Mouse (Mus musculus) retina, postnatal 7 days (tissue): ENCODE results near the gene Gdpd1.
"Not testable (repeated sequence)": the region's sequence is repeated elsewhere in the genome, so short reads cannot be mapped to it uniquely, and the experiment has no call there.

ENCODE experiments used
- DNase-seq: peaks from one replicate; pipeline ENCODE4 v3.0.0-alpha.2; 2012; ENCODE audit warnings: low read depth, low spot score

Gene Gdpd1

GRCm38 (mm10) chr11:87073866-87074440, at the start of gene Gdpd1:
Gdpd1 (minus strand) TSS chr11:87074062.
- DNase-seq, result peak; percentile 87

DNA sequence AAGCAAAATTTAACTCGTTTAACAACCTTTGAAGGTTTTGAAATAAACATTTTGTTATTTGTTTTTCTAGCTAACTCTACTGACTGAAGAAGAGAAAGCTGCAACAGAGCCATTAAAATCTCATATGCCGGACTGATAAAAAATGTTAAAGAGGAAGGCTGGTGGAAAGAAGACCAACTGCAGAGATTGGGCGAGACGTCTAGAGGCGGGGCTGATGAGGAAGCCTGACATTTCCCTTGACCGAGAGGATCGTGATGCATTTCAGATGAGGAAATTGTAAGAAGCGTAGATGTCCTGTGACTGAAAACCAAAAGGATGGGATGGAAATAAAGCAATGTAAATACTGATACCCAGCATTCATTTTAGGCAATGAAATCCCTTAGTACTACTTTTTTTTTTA, 48.0 kb upstream of the Gdpd1 start:
- no peak for DNase-seq

DNA sequence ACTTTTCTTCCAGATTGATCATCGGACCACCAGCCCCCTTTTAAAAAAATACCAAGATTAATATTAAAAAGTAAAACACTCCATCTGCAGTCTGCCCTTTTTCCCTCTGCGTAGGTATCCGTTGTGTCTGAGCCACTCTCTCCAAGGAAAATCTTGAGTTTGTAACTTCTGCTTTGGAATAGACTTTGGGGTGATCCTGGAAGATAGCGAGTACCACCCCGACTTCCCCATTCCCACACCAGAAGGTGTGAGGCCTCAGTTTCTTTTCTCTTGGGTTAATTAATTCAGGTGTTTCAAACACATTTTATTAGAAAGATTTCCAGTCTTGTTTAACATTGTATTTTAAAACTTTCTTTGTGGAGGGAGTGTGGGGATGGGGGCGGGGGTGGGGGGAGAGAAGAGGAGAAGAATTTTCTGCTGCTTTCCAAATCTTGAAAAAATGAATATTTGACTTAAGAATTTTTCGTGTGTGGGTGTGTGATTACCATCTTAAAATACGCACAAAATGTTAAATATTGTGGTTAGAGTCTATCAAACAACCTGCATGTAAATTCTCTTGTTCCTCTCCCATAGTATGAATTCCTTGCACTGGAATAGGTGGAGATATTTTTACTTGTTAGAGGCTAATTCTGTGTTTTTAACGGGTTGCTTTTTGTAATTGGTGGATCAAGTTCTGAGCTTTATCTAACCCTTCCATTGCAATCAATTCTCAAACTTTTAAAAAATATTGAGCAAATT, 36.5 kb upstream of the Gdpd1 start:
- no peak for DNase-seq

GRCm38 (mm10) chr11:87109519-87110171, 35.8 kb upstream of the Gdpd1 start:
- DNase-seq, result no peak

GRCm38 (mm10) chr11:87108755-87109518, 35.1 kb upstream of the Gdpd1 start, which contains the start of gene Ska2:
Ska2 (plus strand) TSS chr11:87109234.
- peak; percentile 99 for DNase-seq

DNA sequence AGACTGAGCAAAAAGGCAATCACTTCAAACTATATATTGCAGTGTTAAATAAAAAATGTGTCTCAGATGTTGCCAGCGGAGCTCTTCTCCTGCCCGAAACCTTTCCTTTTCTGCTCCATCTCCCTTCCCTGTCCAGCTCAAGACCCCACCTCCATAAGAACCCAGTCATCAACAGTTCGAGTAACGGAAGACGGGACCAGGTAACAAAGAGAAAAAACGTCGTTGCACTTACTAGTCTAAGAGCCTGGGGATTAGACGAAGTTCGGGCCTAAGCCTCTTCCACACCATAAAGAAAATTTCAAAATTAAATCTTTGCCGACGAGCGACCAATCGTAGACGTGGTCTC, 34.5 kb upstream of the Gdpd1 start, which contains the start of gene Prr11:
Prr11 (minus strand) TSS at position 300 of the 346 bp plus-strand sequence.
- no peak for DNase-seq

DNA sequence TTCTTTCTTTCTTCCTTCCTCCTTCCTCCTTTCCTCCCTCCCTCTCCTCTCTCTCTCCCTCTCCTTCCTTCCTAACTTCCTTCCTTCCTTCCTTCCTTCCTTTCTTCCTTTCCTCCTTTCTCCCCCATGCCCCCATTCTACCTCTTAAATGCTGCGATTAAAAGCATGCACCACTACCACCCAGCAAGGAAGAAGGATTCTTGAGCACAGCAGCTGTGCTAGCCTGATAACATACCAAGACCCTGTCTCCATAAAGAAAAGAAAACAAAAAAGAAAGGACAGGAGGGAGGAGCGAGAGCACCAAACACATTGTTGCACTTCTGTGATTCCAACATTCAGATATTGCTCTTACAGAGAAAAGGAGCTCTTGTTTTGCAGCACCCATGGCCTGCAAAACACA, 13.3 kb upstream of the Gdpd1 start:
- DNase-seq, result no peak

DNA sequence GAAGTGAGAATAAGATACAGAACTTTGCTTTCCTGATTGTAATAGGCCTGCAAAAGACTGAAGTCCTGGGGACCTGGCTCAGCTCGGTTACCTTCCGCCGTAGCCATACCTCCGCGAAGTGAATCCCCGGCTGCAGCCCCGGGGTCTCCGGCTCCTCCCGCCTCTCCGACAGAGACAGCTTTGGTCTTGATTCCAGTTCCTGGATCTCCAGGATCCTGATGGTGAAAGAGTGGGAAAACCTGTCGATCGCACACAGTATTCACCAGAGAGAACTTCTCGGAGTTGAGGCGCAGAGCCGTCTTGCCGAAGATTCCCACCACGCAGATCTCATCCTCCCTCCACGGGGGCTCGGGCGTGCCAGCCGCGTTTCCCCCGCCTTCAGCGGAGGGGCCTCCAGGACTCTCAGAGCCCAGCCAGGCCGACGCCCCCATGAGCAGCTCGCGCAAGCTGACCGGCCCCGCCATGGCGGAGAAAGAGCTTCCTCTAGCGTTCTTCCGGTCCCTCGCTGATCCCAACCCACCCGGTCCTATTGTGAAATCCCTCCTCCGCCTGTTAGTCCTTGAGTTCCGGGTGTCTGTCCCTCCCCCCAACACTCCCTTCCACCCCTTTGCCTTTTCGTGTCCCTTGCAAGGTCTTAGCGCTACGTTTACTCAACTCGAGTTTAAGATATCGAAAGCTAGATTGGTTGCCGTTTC, 12.6 kb upstream of the Gdpd1 start, which contains the start of gene Smg8:
Smg8 (minus strand) TSS at position 485 of the 695 bp plus-strand sequence.
- DNase-seq, result peak; percentile 82

DNA sequence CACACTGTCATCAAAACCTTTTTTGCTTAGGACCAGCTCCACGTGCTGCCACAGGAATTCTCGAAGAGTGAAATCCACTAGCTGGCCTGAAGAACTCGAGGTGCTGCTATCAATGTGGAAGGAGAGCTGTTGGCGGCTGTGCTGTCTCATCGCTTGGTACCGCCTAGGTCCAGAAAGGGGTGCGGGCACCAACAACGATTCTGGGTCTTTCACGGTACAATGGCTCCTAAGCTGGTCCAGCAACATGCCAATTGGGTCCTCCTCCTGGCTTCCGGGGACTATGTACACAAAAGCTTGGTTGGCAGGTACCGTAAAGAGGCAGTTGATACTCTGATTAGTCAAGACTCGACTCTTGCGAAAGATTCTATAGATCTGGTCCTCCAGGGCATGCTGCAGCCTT, 11.6 kb upstream of the Gdpd1 start:
- DNase-seq, result no peak

- DNase-seq, result no peak
Observed at GRCm38 (mm10) chr11:87083712-87084111, 9.8 kb upstream of the Gdpd1 start.

DNA sequence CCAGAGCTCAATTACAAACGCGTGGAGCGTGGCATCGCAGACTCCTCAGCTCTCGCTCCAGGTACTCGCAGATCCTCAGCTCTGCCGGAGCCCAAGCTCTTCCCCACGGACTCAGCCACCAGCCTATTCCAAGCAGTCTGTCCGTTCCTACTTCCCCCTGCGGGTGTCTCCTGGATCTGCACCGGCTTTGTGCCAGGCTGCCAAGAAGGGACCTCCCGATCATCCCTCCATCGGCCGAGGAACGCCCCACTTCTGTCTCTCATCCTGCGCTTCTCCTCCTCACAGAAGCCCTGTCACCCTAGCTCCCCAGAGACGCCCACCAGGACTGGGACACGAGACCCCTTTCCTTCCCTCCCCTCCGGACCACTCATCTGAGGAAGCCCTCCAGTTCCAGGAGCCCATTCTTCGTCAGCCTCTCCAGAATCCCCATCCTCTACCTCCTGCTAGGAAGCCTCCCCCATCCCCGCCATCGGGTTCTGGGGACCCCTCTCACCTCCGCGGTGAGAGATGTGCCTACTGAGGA, 458 bp downstream of the Gdpd1 start:
- peak; percentile 51 for DNase-seq

DNA sequence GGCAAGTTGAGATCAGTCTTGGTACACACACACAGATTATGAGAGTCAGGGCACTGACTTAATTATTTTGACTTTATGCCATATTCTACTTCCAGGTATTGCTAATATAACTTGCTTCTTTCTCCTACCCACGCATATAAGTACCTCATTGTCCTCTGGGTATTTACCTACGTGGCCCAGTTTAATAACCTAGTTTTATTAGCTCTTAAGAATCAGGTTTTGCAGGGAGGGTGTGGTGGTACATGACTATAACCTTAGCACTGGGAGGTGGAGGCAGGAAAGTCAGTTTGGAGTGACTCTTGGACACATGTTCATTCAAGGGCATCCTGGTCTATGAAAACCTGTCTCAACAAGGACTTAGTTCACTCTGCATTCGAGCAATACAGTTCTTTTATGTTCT, 11.8 kb downstream of the Gdpd1 start:
- DNase-seq, result no peak

GRCm38 (mm10) chr11:87060410-87060809, 13.5 kb downstream of the Gdpd1 start:
- no peak for DNase-seq

- no peak for DNase-seq
Observed at GRCm38 (mm10) chr11:87056286-87056685, 17.6 kb downstream of the Gdpd1 start.

DNA sequence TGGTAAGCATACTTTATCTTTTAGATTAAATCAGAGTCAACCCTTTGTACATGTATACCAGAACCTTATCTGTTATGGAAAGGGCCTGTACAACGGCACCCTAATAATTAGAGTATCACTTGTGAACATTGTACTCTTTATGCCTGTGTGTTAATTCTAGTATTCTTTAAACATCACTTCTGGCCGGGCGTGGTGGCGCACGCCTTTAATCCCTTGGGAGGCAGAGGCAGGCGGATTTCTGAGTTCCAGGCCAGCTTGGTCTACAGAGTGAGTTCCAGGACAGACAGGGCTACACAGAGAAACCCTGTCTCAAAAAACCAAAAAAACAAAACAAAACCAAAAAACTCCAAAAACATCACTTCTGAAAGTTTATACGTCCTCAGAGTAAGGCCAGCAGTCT, 25.0 kb downstream of the Gdpd1 start:
- not testable (repeated sequence) for DNase-seq

DNA sequence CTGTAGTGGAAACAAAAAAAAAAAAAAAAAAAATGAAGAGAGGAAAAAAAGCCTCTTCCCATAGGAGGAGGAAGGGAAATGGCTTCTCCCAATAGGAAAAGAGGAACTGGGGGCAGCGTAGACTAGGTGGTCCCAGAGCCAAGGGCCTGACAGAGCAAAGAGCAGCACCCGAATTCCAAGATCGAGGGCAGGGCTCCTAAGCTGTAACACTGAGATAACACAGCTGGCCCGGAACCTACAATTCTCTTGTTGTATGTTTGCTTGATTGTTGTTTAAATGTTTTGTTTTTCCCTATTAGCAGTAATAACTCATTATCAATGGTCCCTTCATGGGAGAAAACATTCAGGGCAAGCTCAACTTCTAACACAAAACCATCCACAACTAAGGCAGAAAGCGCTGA, 26.9 kb downstream of the Gdpd1 start:
- DNase-seq, result no peak

GRCm38 (mm10) chr11:87043052-87043451, 30.8 kb downstream of the Gdpd1 start:
- DNase-seq, result no peak

DNA sequence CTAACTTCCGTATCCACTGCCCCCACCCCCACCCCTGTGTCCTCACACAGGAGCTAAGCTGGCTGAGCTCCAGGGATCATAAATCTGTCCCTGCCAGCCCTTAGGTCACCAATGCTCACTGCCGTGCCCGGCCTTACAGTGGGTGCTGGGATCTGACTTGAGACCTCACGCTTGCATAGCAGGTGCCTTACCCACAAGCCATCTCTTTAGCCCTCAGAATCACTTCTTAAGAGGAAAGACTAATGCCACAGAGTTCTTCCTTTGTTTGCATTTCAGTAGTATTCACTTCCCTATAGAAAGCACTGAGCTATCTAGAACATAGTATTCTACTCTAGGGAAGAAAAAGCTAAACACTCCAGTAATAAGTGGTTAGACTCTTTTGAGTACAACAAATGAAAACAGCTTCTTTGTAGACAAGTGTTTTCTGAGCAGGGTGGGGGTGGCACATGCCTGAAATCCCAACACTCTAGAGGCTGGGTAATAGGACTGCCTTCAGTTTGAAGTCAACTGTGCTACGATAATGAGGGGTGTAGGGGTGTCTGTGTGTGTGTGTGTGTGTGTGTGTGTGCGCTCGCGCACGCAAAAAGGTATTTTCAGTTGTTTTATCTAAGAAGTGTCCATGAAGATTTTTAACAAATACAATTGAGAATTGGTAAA, 34.4 kb downstream of the Gdpd1 start:
- DNase-seq, result peak; percentile 24

GRCm38 (mm10) chr11:87036180-87036579, 37.7 kb downstream of the Gdpd1 start:
- no peak for DNase-seq

DNA sequence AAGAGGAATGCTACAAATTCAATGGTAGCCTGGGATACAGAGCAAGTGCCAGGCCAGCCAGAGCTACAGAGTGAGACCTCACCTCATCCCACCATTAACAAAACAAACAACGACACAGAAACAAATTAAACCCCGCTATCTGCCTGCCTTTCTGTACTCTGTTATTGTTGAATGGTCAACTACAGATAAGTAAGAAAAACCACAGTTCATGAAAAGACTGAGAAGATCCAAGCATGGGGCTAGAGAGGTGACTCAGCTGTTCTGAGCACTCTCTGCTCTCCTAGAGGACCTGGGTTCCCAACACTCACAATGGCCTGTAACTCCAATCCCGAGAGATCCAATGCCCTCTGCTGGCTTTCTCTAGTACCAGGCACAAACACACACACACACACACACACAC, 45.6 kb downstream of the Gdpd1 start:
- DNase-seq, result no peak
